Mouse (Mus musculus) megakaryocyte, embryonic 14.5 days (primary cell): ENCODE data around the gene Qsox2. TPM values are rescaled to one million over a fixed set of nuclear protein-coding genes. Genes with fewer than 3 reads are reported as not detected.

Source experiments
- H3K27me3 ChIP-seq: replicated peaks from 2 replicates; pipeline ENCODE3; 2012; ENCODE audit warnings: inconsistent platforms
- H3K36me3 ChIP-seq: replicated peaks from 2 replicates; pipeline ENCODE3; 2012; ENCODE audit warnings: low read length, inconsistent platforms, mixed read lengths
- H3K4me1 ChIP-seq: 2 replicates; pipeline ENCODE4 v1.6.1; 2012; ENCODE audit warnings: inconsistent platforms
- H3K4me3 ChIP-seq: replicated peaks from 2 replicates; pipeline ENCODE3; 2012; ENCODE audit warnings: moderate library complexity, mild to moderate bottlenecking, inconsistent platforms
- H3K9me3 ChIP-seq: 2 replicates; pipeline ENCODE4 v1.6.1; 2012; ENCODE audit warnings: inconsistent platforms
- FLI1 ChIP-seq: IDR thresholded peaks from 2 replicates; pipeline ENCODE4 v1.6.1; 2012; ENCODE audit warnings: low read length, inconsistent platforms, mixed read lengths
- GATA1 ChIP-seq: IDR thresholded peaks from 3 replicates; pipeline ENCODE4 v1.6.1; 2012; ENCODE audit warnings: mixed read lengths, low read length, inconsistent platforms, borderline replicate concordance
- polyA plus RNA-seq: library from polyadenylated mRNA; stranded (reverse); fragments of >175 nt; gene quantifications from 2 replicates; pipeline ENCODE4 v1.2.3, GENCODE M21; 2012; ENCODE audit warnings: low replicate concordance; ENCODE audit not compliant: insufficient read depth

Qsox2 gene
- polyA plus RNA-seq, 1 experiment = 3.5 TPM

GRCm38 (mm10) chr2:26257315-26258096, 20.2 kb upstream of the Qsox2 start:
- no peaks in the 10 kb centered on the region for H3K36me3 ChIP-seq
- peaks cover 6% of the 10 kb centered on the region for H3K4me1 ChIP-seq
- no peak overlapping the region for H3K4me3 ChIP-seq
- peaks cover 72% of the 10 kb centered on the region for H3K27me3 ChIP-seq
- TF ChIP-seq FLI1 (no peak), GATA1 (no peak)
- no peaks in the 10 kb centered on the region for H3K9me3 ChIP-seq

GRCm38 (mm10) chr2:26254816-26255215, 17.5 kb upstream of the Qsox2 start:
- TF ChIP-seq FLI1 (no peak), GATA1 (no peak)
- Histone ChIP-seq H3K4me3 (no peak overlapping the region), H3K9me3 (no peaks in the 10 kb centered on the region), H3K36me3 (no peaks in the 10 kb centered on the region), H3K27me3 (peaks cover 91% of the 10 kb centered on the region), H3K4me1 (peaks cover 7% of the 10 kb centered on the region)

GRCm38 (mm10) chr2:26252514-26253206, 15.3 kb upstream of the Qsox2 start:
- no peaks in the 10 kb centered on the region for H3K9me3 ChIP-seq
- peaks cover 94% of the 10 kb centered on the region for H3K27me3 ChIP-seq
- H3K36me3 ChIP-seq = no peaks in the 10 kb centered on the region
- no peak overlapping the region for H3K4me3 ChIP-seq
- TF ChIP-seq GATA1 (no peak), FLI1 (no peak)
- H3K4me1 ChIP-seq = peaks cover 7% of the 10 kb centered on the region

- H3K9me3 ChIP-seq = no peaks in the 10 kb centered on the region
- TF ChIP-seq FLI1 = no peak
- TF ChIP-seq GATA1 = no peak
- peaks cover 83% of the 10 kb centered on the region for H3K27me3 ChIP-seq
- no peak overlapping the region for H3K4me3 ChIP-seq
- peaks cover 1% of the 10 kb centered on the region for H3K4me1 ChIP-seq
- no peaks in the 10 kb centered on the region for H3K36me3 ChIP-seq
Observed at GRCm38 (mm10) chr2:26247531-26247930, 10.2 kb upstream of the Qsox2 start.

- H3K36me3 ChIP-seq = no peaks in the 10 kb centered on the region
- H3K9me3 ChIP-seq = no peaks in the 10 kb centered on the region
- peaks cover 36% of the 10 kb centered on the region for H3K27me3 ChIP-seq
- H3K4me1 ChIP-seq = peaks cover 11% of the 10 kb centered on the region
- TF ChIP-seq FLI1 (no peak), GATA1 (no peak)
- no peak overlapping the region for H3K4me3 ChIP-seq
Observed at GRCm38 (mm10) chr2:26240841-26241240, 3.5 kb upstream of the Qsox2 start.

GRCm38 (mm10) chr2:26240330-26240729, 3.0 kb upstream of the Qsox2 start:
- H3K4me1 ChIP-seq = peaks cover 15% of the 10 kb centered on the region
- H3K27me3 ChIP-seq = peaks cover 33% of the 10 kb centered on the region
- TF ChIP-seq GATA1 (no peak), FLI1 (no peak)
- H3K9me3 ChIP-seq = no peaks in the 10 kb centered on the region
- H3K4me3 ChIP-seq = no peak overlapping the region
- no peaks in the 10 kb centered on the region for H3K36me3 ChIP-seq

- Histone ChIP-seq H3K9me3 (no peaks in the 10 kb centered on the region), H3K4me3 (peak overlapping the region; percentile 99), H3K36me3 (peaks cover 10% of the 10 kb centered on the region), H3K4me1 (peaks cover 31% of the 10 kb centered on the region), H3K27me3 (peaks cover 11% of the 10 kb centered on the region)
- no peak for TF ChIP-seq FLI1
- TF ChIP-seq GATA1 = no peak
Observed at GRCm38 (mm10) chr2:26236681-26237289, 540 bp downstream of the Qsox2 start.

- H3K27me3 ChIP-seq = peaks cover 2% of the 10 kb centered on the region
- H3K4me3 ChIP-seq = no peak overlapping the region
- H3K9me3 ChIP-seq = no peaks in the 10 kb centered on the region
- H3K36me3 ChIP-seq = peaks cover 10% of the 10 kb centered on the region
- TF ChIP-seq GATA1 (no peak), FLI1 (no peak)
- H3K4me1 ChIP-seq = peaks cover 39% of the 10 kb centered on the region
Observed at GRCm38 (mm10) chr2:26234771-26235170, 2.6 kb downstream of the Qsox2 start.

GRCm38 (mm10) chr2:26234253-26234652, 3.1 kb downstream of the Qsox2 start:
- no peak for TF ChIP-seq GATA1
- TF ChIP-seq FLI1 = no peak
- peaks cover 39% of the 10 kb centered on the region for H3K4me1 ChIP-seq

GRCm38 (mm10) chr2:26231366-26231765, 6.0 kb downstream of the Qsox2 start:
- H3K9me3 ChIP-seq = no peaks in the 10 kb centered on the region
- no peaks in the 10 kb centered on the region for H3K27me3 ChIP-seq
- H3K36me3 ChIP-seq = peaks cover 23% of the 10 kb centered on the region
- H3K4me1 ChIP-seq = peaks cover 33% of the 10 kb centered on the region
- no peak for TF ChIP-seq GATA1
- no peak for TF ChIP-seq FLI1
- peak overlapping the region; percentile 13 for H3K4me3 ChIP-seq

More at GRCm38 (mm10) chr2:26234253-26234652, 3.1 kb downstream of the Qsox2 start:
- no peaks in the 10 kb centered on the region for H3K9me3 ChIP-seq
- peaks cover 10% of the 10 kb centered on the region for H3K36me3 ChIP-seq
- H3K4me3 ChIP-seq = no peak overlapping the region
- H3K27me3 ChIP-seq = no peaks in the 10 kb centered on the region
